Mouse (Mus musculus): ENCODE results near the gene Zfp157. TPM values are rescaled to one million over a fixed set of nuclear protein-coding genes. Genes with fewer than 3 reads are reported as not detected.
A peak's percentile ranks its signal among the peaks of the same experiment; 100 is the strongest.
"Not testable (repeated sequence)": the region's sequence is repeated elsewhere in the genome, so short reads cannot be mapped to it uniquely, and the experiment has no call there.

Gene Zfp157
- 12.8 TPM for polyA plus RNA-seq (2021)

GRCm38 (mm10) chr5:138441286-138442194, at the start of gene Zfp157:
TSS of gene Zfp157 (plus strand) at chr5:138441468.
- ATAC-seq = peak; percentile 100
- H3K27me3 ChIP-seq = no peaks in the 10 kb centered on the region
- CTCF ChIA-PET = no interaction called here
- peak; percentile 70 for DNase-seq (ENCODE audit: low read depth, low spot score)
- in situ Hi-C loops (cut with MboI; ENCODE audit: low pct_unique_long_range_greater_than_20kb) = loop anchor here (10.0 kb wide), 1 partner anchor 157 kb away; the partner anchor contains the start of genes Gpc2 and Stag3
- POLR2A ChIA-PET = no interaction called here
- no peak for TF ChIP-seq CTCF (IDR thresholded peaks at IDR 0.05)

- no peak for DNase-seq (ENCODE audit: low read depth, low spot score)
- in situ Hi-C loops (cut with MboI; ENCODE audit: low pct_unique_long_range_greater_than_20kb) = no loop called here
- POLR2A ChIA-PET = no interaction called here
- no peak for ATAC-seq
- no peak for TF ChIP-seq CTCF (IDR thresholded peaks at IDR 0.05)
- no peaks in the 10 kb centered on the region for H3K27me3 ChIP-seq
- CTCF ChIA-PET = no interaction called here
Observed at GRCm38 (mm10) chr5:138397795-138398337, 43.4 kb upstream of the Zfp157 start.

GRCm38 (mm10) chr5:138400431-138400830, 40.8 kb upstream of the Zfp157 start:
- POLR2A ChIA-PET; CTCF ChIA-PET; ATAC-seq; in situ Hi-C loops (cut with MboI; ENCODE audit: low pct_unique_long_range_greater_than_20kb); DNase-seq (ENCODE audit: low read depth, low spot score): not testable (repeated sequence)
- peaks cover 10% of the 10 kb centered on the region for H3K27me3 ChIP-seq

GRCm38 (mm10) chr5:138458371-138458770, 17.1 kb downstream of the Zfp157 start:
- CTCF ChIA-PET = no interaction called here
- in situ Hi-C loops (cut with MboI; ENCODE audit: low pct_unique_long_range_greater_than_20kb) = no loop called here

GRCm38 (mm10) chr5:138459107-138459506, 17.8 kb downstream of the Zfp157 start:
- TF ChIP-seq CTCF (IDR thresholded peaks at IDR 0.05) = no peak
- H3K27me3 ChIP-seq = no peaks in the 10 kb centered on the region
- DNase-seq (ENCODE audit: low read depth, low spot score) = no peak
- in situ Hi-C loops (cut with MboI; ENCODE audit: low pct_unique_long_range_greater_than_20kb) = no loop called here
- CTCF ChIA-PET = interaction anchor here (0.9 kb wide), 1 partner anchor 15 kb away, joined by 3 read pairs; no protein-coding TSS in a partner anchor
- POLR2A ChIA-PET = interaction anchor here (0.7 kb wide), 1 partner anchor 374 kb away, joined by 3 read pairs; no protein-coding TSS in a partner anchor
- no peak for ATAC-seq

More at GRCm38 (mm10) chr5:138458371-138458770, 17.1 kb downstream of the Zfp157 start:
- DNase-seq (ENCODE audit: low read depth, low spot score) (no peak), ATAC-seq (no peak)
- POLR2A ChIA-PET = no interaction called here
- H3K27me3 ChIP-seq = no peaks in the 10 kb centered on the region
- no peak for TF ChIP-seq CTCF (IDR thresholded peaks at IDR 0.05)

GRCm38 (mm10) chr5:138473601-138474000, 32.3 kb downstream of the Zfp157 start:
- POLR2A ChIA-PET = no interaction called here
- ATAC-seq = no peak
- in situ Hi-C loops (cut with MboI; ENCODE audit: low pct_unique_long_range_greater_than_20kb) = no loop called here

GRCm38 (mm10) chr5:138504548-138504947, 63.3 kb downstream of the Zfp157 start:
- ATAC-seq; CTCF ChIA-PET; in situ Hi-C loops (cut with MboI; ENCODE audit: low pct_unique_long_range_greater_than_20kb); DNase-seq (ENCODE audit: low read depth, low spot score); POLR2A ChIA-PET; H3K27me3 ChIP-seq: not testable (repeated sequence)

More at GRCm38 (mm10) chr5:138473601-138474000, 32.3 kb downstream of the Zfp157 start:
- no peaks in the 10 kb centered on the region for H3K27me3 ChIP-seq
- DNase-seq (ENCODE audit: low read depth, low spot score) = no peak
- peak; percentile 67 for TF ChIP-seq CTCF (IDR thresholded peaks at IDR 0.05)
- CTCF ChIA-PET = interaction anchor here (0.8 to 2.1 kb wide), 3 partner anchors 14 to 184 kb away, joined by 3 to 13 read pairs (median 4); no protein-coding TSS in a partner anchor

Other genes starting within 250 kb of the Zfp157 start
- gene Mblac1, start 247.2 kb upstream of the Zfp157 start, polyA plus RNA-seq (2021) = 11.4 TPM
- 2.2 TPM for gene Nxpe5, start 215.6 kb upstream of the Zfp157 start, polyA plus RNA-seq (2021)
- gene Lamtor4, start 186.0 kb upstream of the Zfp157 start, polyA plus RNA-seq (2021) = 125 TPM
- gene BC037034, start 177.4 kb upstream of the Zfp157 start, polyA plus RNA-seq (2021) = 36.9 TPM
- gene Gal3st4, start 168.6 kb upstream of the Zfp157 start, polyA plus RNA-seq (2021) = 0.62 TPM
- 0.01 TPM for gene Gm43720, start 161.5 kb upstream of the Zfp157 start, polyA plus RNA-seq (2021)
- 13.9 TPM for gene Gpc2, start 161.5 kb upstream of the Zfp157 start, polyA plus RNA-seq (2021)
- gene Stag3, start 161.2 kb upstream of the Zfp157 start, polyA plus RNA-seq (2021) = 4.5 TPM
- gene Pvrig, start 99.5 kb upstream of the Zfp157 start, polyA plus RNA-seq (2021) = not detected
- not detected for gene 1700123K08Rik, start 123.2 kb downstream of the Zfp157 start, polyA plus RNA-seq (2021)
- gene Zfp68, start 178.3 kb downstream of the Zfp157 start, polyA plus RNA-seq (2021) = 39.0 TPM
- gene A430033K04Rik, start 181.4 kb downstream of the Zfp157 start, polyA plus RNA-seq (2021) = 4.5 TPM

Measured in Patski (cell line).